Mouse (Mus musculus) adrenal gland, postnatal 36 days (tissue): ENCODE measurements at regions not wholly inside any gene's neighbourhood (a gene's known extent, or its start where the extent isn't known, plus 50 kb on each side); places are given as distances from the start of the nearest gene placed in this dataset. TPM values are rescaled to one million over a fixed set of nuclear protein-coding genes. Genes with fewer than 3 reads are reported as not detected.

Experiments used
- DNase-seq, 2 experiments: peaks; one replicate each; pipeline ENCODE4 v3.0.0; 2021; ENCODE audit warnings: mixed read lengths in 1 of 2
- microRNA-seq: library from miRNA; unstranded; fragments of <30 nt; microRNA quantifications from one replicate; pipeline ENCODE4 v1.2.0, GENCODE M21; 2021

GRCm38 (mm10) chr10:37212350-37213035 lies 73.8 kb upstream of the Marcks start:
- DNase-seq, result no peak

GRCm38 (mm10) chr10:37211305-37211704 lies 72.6 kb upstream of the Marcks start:
- DNase-seq, result no peak

DNA sequence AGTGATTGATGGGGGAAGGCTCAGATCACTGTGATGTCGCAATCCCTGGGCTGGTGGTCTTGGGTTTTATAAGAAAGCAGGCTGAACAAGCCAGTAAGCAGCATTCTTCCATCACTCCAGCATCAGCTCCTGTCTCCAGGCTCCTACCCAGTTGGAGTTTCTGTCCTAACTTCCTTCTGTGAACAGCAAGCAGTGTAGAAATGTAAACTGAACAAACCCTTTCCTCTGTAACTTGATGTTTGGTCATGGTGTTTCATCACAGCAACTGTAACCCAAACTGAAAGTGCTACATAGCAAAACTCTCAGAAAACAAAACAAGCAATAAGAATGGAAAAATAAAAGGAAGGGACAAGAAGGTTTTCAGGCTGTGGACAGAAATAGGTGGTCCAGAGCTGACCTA lies 71.5 kb upstream of the Marcks start:
- no peak for DNase-seq

- DNase-seq, result no peak
Measured at GRCm38 (mm10) chr10:37206986-37207385, 68.3 kb upstream of the Marcks start.

GRCm38 (mm10) chr10:37206546-37206945 lies 67.8 kb upstream of the Marcks start:
- DNase-seq, result no peak

- no peak for DNase-seq
Measured at GRCm38 (mm10) chr10:37203709-37204108, 65.0 kb upstream of the Marcks start.

DNA sequence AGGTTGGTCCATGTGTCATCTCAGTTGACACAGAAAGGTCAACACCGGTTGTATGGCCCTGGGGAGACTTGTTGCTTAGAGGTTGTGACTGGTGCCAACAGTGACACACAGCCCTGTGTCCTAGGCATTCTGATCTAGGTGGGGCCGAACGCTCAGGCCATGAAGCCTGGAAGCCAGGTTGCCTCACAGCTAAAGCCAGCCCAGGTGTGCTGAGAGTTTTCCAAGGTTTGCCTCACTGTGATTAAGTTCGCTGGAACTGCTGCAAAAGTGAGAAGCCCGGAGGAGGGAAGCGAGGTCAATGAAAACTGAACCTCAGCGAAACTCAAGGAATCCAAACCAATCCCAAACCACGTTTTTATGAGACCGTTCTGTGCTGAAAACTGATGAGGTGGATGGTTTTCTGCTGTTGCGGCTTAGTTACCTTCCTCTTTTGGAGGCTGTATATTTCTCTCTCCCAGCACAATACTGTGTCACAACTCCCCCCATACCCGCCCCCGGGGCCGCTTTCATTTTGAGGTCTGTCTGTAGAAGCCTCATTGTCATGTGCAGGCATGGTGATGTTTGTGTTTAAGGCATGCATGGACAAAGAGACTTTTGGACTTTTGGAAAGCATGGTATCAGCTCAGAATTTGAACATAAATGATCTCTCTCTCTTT lies 56.2 kb upstream of the Marcks start:
- DNase-seq, result peak in 1 of 2 experiments; percentile 10

DNA sequence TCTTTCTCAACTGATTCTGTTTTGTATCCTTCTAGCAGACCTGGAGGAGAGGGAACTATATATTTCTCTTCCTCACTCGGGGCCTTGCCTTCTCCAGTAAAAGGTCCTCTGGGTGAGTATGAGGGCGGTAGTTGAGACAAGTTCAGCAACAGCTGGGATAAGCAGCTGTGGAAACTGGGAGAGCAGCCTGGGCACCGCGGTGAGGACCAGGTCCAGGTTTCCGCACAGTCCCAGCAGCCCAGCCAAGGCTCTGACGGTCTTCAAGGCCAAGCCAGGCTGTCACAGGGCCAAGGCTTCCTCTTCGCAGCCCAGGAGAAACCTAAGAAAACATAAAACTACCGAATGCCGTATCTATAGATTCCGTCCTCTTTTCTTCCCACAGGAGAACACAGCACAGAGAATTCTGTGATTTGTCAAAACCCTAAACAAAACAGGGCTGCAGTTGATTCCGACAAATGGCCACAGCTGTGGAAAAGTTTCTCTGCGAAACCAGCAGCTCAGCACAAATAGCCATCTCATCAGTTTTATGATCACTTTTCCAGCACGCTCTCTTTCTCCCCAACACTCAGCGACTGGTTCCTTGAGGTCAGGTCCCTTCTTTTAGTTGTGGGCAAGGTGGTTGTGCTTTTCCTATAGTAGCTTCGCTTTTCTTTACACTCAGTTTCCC lies 55.5 kb upstream of the Marcks start:
- DNase-seq, result peak; percentile 24 to 55

GRCm38 (mm10) chr10:37192661-37193060 lies 53.9 kb upstream of the Marcks start:
- no peak for DNase-seq

GRCm38 (mm10) chr10:37190092-37190491 lies 51.4 kb upstream of the Marcks start:
- no peak for DNase-seq

Small RNAs in the stretch of these regions (microRNA-seq; reads per million reads assigned to microRNA genes)
- not detected for gene Gm24710
